Mouse (Mus musculus): ENCODE results near the gene Gm10772. TPM values are rescaled to one million over a fixed set of nuclear protein-coding genes. Genes with fewer than 3 reads are reported as not detected.
"Not testable (repeated sequence)": the region's sequence is repeated elsewhere in the genome, so short reads cannot be mapped to it uniquely, and the experiment has no call there.

The Gm10772 gene
- total RNA-seq (2021) = not detected
- not detected in 2 replicates for polyA plus RNA-seq (2012; rRNA removed)
- long read RNA-seq = 0 reads

GRCm38 (mm10) chr13:66227473-66227872 lies at the start of gene Gm10772:
Gene Gm10772, minus strand, starts transcription at chr13:66227573.
- DNase-seq = not testable (repeated sequence)

DNA sequence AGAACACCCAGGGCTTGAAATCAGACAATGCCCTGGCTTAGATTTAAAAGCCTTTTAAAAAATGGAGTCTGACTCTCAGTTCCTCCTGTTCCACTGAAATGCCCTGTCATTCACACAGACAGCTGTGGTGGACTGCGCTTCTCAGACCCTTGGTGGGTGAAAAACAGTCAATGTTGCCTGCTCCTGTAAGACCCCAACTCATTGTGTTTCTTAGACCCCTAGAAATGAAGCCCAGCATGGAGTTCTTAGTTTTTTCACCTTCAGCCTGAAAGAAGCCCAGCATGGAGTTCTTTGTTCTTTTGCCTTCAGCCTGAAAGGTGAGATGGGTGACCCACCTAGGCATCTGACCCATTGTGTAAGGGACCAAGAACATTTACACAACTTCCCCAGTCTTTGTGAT lies 36.5 kb upstream of the Gm10772 start:
- not testable (repeated sequence) for DNase-seq

DNA sequence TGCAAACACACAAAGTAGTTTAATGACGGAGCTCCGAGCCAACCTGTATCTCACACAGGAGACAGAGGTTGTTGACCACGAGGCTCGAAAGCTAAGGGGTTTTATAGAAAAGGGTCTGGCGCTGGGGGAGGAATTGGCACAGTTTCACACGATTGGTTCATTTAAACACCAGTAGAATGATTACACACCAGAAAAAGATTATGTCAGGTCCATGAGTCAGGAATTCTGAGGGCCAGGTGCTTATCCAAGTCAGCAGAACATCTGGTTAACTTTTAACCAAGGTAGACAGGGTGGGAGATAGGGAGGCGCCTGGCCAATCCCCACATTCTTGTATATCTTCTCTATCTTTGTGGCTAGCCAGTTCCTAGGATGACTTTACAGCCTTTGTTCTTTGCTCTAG lies 35.8 kb upstream of the Gm10772 start:
- DNase-seq = not testable (repeated sequence)

DNA sequence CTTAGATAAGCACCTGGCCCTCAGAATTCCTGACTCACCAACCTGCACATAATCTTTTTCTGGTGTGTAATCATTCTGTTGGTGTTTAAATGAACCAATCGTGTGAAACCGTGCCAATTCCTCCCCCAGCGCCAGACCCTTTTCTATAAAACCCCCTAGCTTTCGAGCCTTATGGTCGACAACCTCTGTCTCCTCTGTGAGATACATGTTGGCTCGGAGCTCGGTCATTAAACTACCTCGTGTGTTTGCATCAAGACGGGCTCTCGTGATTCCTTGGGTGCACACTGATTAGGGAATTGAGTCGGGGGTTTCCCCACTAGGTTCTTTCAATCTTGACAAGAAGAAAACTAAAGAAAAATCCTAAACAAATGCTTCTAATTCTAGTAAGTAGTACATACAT lies 13.0 kb downstream of the Gm10772 start:
- no peak for DNase-seq

- DNase-seq = not testable (repeated sequence)
Measured at GRCm38 (mm10) chr13:66213811-66214210, 13.6 kb downstream of the Gm10772 start.

GRCm38 (mm10) chr13:66179172-66179571 lies 48.2 kb downstream of the Gm10772 start:
- not testable (repeated sequence) for DNase-seq

Other genes with a start within 250 kb of the Gm10772 start
- not detected for gene Gm10324, start 108.0 kb downstream of the Gm10772 start, total RNA-seq (2021)
- not detected in 2 replicates for gene Gm10324, start 108.0 kb downstream of the Gm10772 start, polyA plus RNA-seq (2012; rRNA removed)
- not detected for gene 2410141K09Rik, start 213.5 kb upstream of the Gm10772 start, total RNA-seq (2021)
- not detected in 2 replicates for gene 2410141K09Rik, start 213.5 kb upstream of the Gm10772 start, polyA plus RNA-seq (2012; rRNA removed)